Mouse (Mus musculus) c-Kit-positive CD71-positive TER-119-negative erythroid progenitor cells, embryonic 14.5 days (primary cell): ENCODE measurements around the gene Cdc42bpa.

Source experiments
- DNase-seq: peaks from one replicate; pipeline ENCODE4 v3.0.0-alpha.2; 2013; ENCODE audit warnings: low read depth

The Cdc42bpa gene

GRCm38 (mm10) chr1:180031705-180032548 lies 71.7 kb downstream of the Cdc42bpa start:
- peak; percentile 44 for DNase-seq

- no peak for DNase-seq
Measured at GRCm38 (mm10) chr1:180037461-180037860, 77.2 kb downstream of the Cdc42bpa start.

GRCm38 (mm10) chr1:180044160-180044559 lies 83.9 kb downstream of the Cdc42bpa start:
- no peak for DNase-seq

- no peak for DNase-seq
Measured at GRCm38 (mm10) chr1:180045172-180045571, 84.9 kb downstream of the Cdc42bpa start.

- DNase-seq, result no peak
Measured at GRCm38 (mm10) chr1:180089176-180089575, 128.9 kb downstream of the Cdc42bpa start.

GRCm38 (mm10) chr1:180098426-180098825 lies 138.2 kb downstream of the Cdc42bpa start:
- no peak for DNase-seq

- DNase-seq, result no peak
Measured at GRCm38 (mm10) chr1:180104567-180104966, 144.3 kb downstream of the Cdc42bpa start.

- DNase-seq, result no peak
Measured at GRCm38 (mm10) chr1:180109050-180109449, 148.8 kb downstream of the Cdc42bpa start.

- peak; percentile 36 for DNase-seq
Measured at GRCm38 (mm10) chr1:180116525-180116924, 156.3 kb downstream of the Cdc42bpa start.

- no peak for DNase-seq
Measured at GRCm38 (mm10) chr1:180118233-180118632, 158.0 kb downstream of the Cdc42bpa start.

GRCm38 (mm10) chr1:180128077-180128792 lies 168.0 kb downstream of the Cdc42bpa start:
- no peak for DNase-seq

- no peak for DNase-seq
Measured at GRCm38 (mm10) chr1:180131402-180131801, 171.1 kb downstream of the Cdc42bpa start.

- no peak for DNase-seq
Measured at GRCm38 (mm10) chr1:180132187-180132586, 171.9 kb downstream of the Cdc42bpa start.

GRCm38 (mm10) chr1:180139158-180139557 lies 178.9 kb downstream of the Cdc42bpa start:
- no peak for DNase-seq

GRCm38 (mm10) chr1:180140970-180141369 lies 180.7 kb downstream of the Cdc42bpa start:
- DNase-seq, result no peak

GRCm38 (mm10) chr1:180148036-180148435 lies 187.8 kb downstream of the Cdc42bpa start:
- peak; percentile 49 for DNase-seq

- DNase-seq, result peak; percentile 76
Measured at GRCm38 (mm10) chr1:180148563-180148962, 188.3 kb downstream of the Cdc42bpa start.

GRCm38 (mm10) chr1:180151191-180151590 lies 190.9 kb downstream of the Cdc42bpa start:
- DNase-seq, result no peak

- DNase-seq, result no peak
Measured at GRCm38 (mm10) chr1:180158648-180159047, 198.4 kb downstream of the Cdc42bpa start.

- no peak for DNase-seq
Measured at GRCm38 (mm10) chr1:180160545-180160944, 200.3 kb downstream of the Cdc42bpa start.

- no peak for DNase-seq
Measured at GRCm38 (mm10) chr1:180161160-180161559, 200.9 kb downstream of the Cdc42bpa start.

- DNase-seq, result no peak
Measured at GRCm38 (mm10) chr1:180161566-180162355, 201.5 kb downstream of the Cdc42bpa start.
